Mouse (Mus musculus) hindbrain, embryonic 10.5 days (tissue): Measurements from ENCODE around the gene Nufip2. TPM values are rescaled to one million over a fixed set of nuclear protein-coding genes. Genes with fewer than 3 reads are reported as not detected.

Experiments
- DNase-seq: peaks from one replicate; pipeline ENCODE4 v3.0.0-alpha.2; 2017; ENCODE audit warnings: low spot score
- H3K27ac ChIP-seq: fragments of 300-500 bp; sonication (generic); 2 replicates; pipeline ENCODE4 v1.5.1; 2016; ENCODE audit warnings: mild to moderate bottlenecking, moderate library complexity
- H3K27me3 ChIP-seq: fragments of 300-500 bp; sonication (generic); 2 replicates; pipeline ENCODE4 v1.6.1; 2016; ENCODE audit warnings: mild to moderate bottlenecking; ENCODE audit not compliant: poor library complexity, insufficient read depth, severe bottlenecking
- H3K36me3 ChIP-seq: fragments of 300-500 bp; sonication (generic); 2 replicates; pipeline ENCODE4 v1.6.1; 2016; ENCODE audit warnings: mild to moderate bottlenecking, moderate library complexity
- H3K4me1 ChIP-seq: fragments of 300-500 bp; sonication (generic); replicated peaks from 2 replicates; pipeline ENCODE4 v1.6.1; 2016; ENCODE audit warnings: mild to moderate bottlenecking
- H3K4me3 ChIP-seq: fragments of 300-500 bp; sonication (generic); 2 replicates; pipeline ENCODE4 v1.5.1; 2016; ENCODE audit warnings: mild to moderate bottlenecking, moderate library complexity
- H3K9me3 ChIP-seq: fragments of 300-500 bp; sonication (generic); 2 replicates; pipeline ENCODE4 v1.6.1; 2016; ENCODE audit warnings: mild to moderate bottlenecking, moderate library complexity
- WGBS: fragments of 180-500 bp; shearing (Covaris S2); methylation state at CpG from one replicate; pipeline ENCODE4 v1.1.7; 2016; 5-methylcytosine and 5-hydroxymethylcytosine counted together
- polyA plus RNA-seq: library from polyadenylated mRNA; unstranded; fragments of >200 nt; fragmentation: Nextera tagmentation; extraction: Ambion mirVana; gene quantifications from 2 replicates; pipeline ENCODE4 v1.2.1, GENCODE M21; 2016

The Nufip2 gene
- polyA plus RNA-seq, 1 experiment from 2014 or later = 3.6 TPM

DNA sequence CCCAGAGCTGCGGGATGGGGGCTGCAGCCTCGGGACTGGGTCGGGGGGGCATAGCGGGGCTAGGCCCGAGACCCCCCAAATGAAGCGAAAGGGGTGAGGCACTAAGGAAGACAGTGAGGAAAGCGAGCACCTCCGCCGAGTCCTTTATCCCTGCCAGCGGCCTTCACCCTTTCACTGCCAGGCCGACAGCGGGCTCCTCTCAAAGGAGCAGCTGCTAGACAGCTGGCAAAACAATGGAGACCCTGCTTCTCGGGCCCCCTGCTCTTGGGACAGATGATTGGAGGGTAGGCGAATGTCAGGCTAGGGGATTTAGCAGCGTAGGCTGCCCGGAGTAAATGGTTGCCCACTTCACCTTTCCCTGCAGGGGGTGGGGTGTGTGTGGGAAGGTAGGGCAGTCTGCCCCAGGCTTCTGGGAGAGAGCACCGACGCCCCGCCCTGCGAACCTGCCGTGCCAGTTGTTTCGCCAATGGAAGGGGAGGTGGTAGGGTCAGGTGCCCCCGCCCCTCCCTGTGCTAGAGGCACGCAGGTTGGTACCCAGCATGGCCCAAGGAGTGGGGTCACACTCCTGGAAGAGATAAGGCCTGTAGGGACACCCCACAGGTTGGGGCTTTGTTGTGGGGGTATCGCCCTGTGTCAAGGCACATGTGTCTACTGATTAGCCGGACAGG is 77.9 kb downstream of the Nufip2 start:
- 5% methylated on average over 26 of the region's 26 CpGs for WGBS
- Histone ChIP-seq H3K9me3 (no peaks in the 10 kb centered on the region), H3K4me1 (peaks cover 49% of the 10 kb centered on the region), H3K27me3 (peaks cover 15% of the 10 kb centered on the region), H3K27ac (peak overlapping the region; percentile 99), H3K4me3 (peak overlapping the region; percentile 98), H3K36me3 (no peaks in the 10 kb centered on the region)
- peak; percentile 82 for DNase-seq

DNA sequence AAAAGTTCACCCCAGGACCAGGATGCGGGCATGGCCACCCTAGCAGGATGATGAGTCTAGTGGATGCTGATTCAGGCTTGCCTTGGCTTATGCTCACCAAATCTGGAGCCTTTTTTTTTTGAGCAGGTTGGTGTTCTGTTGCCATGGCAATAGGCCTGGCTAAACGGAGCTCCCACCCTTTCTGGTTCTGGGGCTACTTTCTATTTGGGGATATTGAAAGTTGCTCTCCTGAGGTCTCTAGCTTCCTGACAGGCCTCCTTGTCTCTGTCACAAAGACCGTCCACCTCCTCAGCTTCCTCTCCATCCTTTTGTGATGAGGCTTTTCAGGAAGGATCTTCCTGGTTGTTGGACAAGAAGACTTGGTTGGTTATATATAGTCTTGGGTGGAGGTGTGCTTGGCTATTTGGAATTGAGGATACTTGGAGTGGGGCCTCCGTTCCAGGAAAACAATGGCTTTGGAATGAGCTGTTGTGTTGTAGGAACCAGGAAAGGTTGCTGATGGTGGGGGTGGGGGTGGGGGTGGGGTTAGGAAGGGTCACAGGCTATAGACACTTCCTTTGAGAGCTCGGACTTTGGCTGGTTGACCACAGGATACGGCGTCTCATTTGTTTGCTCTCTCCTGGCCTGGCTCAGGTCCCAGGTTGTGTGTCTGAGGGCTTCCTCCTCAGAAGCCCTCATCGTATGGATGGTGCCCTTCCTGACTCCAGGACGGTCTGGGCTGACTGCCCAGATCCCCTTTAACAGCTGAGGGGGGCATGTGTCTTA is 78.9 kb downstream of the Nufip2 start:
- 44% methylated on average over 9 of the region's 9 CpGs for WGBS
- Histone ChIP-seq H3K4me1 (peaks cover 54% of the 10 kb centered on the region), H3K9me3 (no peaks in the 10 kb centered on the region), H3K4me3 (peak overlapping the region; percentile 98), H3K27ac (peak overlapping the region; percentile 99), H3K36me3 (no peaks in the 10 kb centered on the region), H3K27me3 (peaks cover 15% of the 10 kb centered on the region)
- no peak for DNase-seq

DNA sequence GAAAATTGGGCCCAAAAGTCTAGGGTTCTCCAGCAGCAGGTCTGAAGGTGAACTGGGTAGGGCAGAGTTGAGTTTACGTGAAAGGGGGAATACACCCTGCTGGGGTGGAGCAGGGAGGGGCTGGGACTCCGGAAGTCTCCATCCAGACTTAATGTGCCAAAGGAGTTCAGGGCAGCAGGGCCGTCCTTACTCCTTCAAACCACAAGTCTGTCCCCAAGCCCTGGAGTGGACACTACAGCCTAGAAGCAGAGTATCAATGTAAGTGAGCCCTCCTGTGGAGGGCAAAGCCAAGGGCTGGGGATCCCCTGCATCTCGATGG is 79.5 kb downstream of the Nufip2 start:
- peaks cover 54% of the 10 kb centered on the region for H3K4me1 ChIP-seq
- 31% methylated on average over 4 of the region's 4 CpGs for WGBS

DNA sequence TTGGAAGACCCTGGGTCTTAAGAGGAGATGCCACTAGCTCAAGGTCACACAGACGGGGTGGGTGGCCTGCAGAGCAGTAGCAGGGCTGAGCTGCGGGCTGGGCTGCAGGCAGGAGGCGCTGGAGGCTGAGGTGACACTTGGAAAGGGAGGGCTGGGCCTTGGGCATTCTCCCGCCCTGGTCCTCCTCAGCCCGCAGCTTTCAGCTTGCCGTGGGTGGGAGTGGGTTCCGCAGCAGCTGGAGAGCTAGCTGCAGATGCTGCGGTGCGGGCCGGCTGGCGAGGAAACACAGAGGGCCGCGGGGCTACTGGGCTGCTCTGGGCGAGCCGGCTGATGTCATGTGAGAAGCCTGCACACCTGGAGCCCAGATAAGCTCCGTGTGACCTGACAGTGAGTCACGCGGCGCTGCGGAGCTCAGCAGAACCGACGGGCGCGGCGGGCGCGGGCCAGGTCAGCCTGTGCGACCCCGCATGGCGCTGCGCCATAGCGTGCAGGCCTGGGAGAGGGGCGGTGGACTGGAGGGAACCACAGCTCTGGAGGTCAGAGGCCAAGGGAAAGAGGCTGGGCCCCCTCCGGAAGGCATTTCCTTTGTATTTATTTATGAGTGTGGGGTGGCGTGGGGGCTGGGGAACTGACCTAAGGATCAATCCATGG is 80.5 kb downstream of the Nufip2 start:
- peak overlapping the region; percentile 88 for H3K27ac ChIP-seq
- H3K4me1 ChIP-seq = peaks cover 54% of the 10 kb centered on the region
- 0% methylated on average over 35 of the region's 35 CpGs for WGBS

More for the DNA sequence above, 79.5 kb downstream of the Nufip2 start:
- peak overlapping the region; percentile 98 for H3K4me3 ChIP-seq
- peaks cover 15% of the 10 kb centered on the region for H3K27me3 ChIP-seq
- no peak for DNase-seq
- no peaks in the 10 kb centered on the region for H3K9me3 ChIP-seq
- H3K27ac ChIP-seq = peak overlapping the region; percentile 62; the same call in 1 of the 2 replicates
- no peaks in the 10 kb centered on the region for H3K36me3 ChIP-seq

DNA sequence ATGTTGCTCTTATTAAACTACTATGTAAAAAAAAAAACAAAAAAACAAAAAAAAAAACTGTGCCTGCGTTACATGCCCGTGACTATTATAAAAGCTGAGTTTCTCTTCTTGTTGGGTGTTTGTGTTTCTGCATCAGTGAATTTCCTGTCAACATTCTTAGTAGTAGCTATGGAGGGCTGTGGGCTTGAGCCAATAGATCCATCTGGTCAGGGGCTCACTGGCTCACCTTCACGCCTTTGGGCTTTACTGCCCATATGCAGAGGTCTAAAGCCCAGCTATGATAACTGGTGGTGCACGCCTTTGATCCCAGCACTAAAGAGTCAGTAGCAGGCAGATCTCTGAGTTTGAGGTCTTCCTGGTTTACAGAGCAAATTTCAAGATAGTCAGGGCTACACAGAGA is 83.5 kb downstream of the Nufip2 start:
- WGBS = 86% methylated on average over 4 of the region's 4 CpGs
- Histone ChIP-seq H3K4me3 (no peak overlapping the region), H3K27ac (no peak overlapping the region)

More for the DNA sequence above, 80.5 kb downstream of the Nufip2 start:
- Histone ChIP-seq H3K4me3 (peak overlapping the region; percentile 58), H3K27me3 (peaks cover 15% of the 10 kb centered on the region), H3K9me3 (no peaks in the 10 kb centered on the region), H3K36me3 (no peaks in the 10 kb centered on the region)
- peak; percentile 67 for DNase-seq

DNA sequence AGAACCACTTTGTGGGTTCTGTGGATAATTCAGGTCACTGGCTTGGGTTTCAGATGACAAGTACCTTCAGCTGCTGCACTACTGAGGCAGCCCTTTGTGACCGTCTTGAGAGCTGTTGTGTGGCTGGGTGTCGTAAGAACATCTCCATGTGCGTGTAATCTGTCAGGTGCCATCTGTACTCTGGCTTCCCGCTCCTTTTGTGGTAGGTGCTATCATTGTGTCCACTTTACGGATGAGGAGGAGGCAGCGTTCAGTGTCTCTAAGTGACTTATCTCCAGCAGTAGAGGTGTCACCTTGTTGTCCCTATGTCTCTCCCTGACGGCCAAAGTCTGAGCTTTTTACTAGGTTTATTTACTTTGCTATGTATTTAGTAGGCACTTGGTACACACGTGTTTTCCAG is 84.4 kb downstream of the Nufip2 start:
- no peak for DNase-seq
- Histone ChIP-seq H3K9me3 (no peaks in the 10 kb centered on the region), H3K4me1 (peaks cover 35% of the 10 kb centered on the region), H3K27me3 (no peaks in the 10 kb centered on the region), H3K36me3 (0 out of 2 replicates have a peak, but pooled peaks cover 2% of the 10 kb centered on the region), H3K4me3 (no peak overlapping the region), H3K27ac (no peak overlapping the region)
- 83% methylated on average over 8 of the region's 8 CpGs for WGBS

More for the DNA sequence above, 83.5 kb downstream of the Nufip2 start:
- Histone ChIP-seq H3K4me1 (peaks cover 43% of the 10 kb centered on the region), H3K36me3 (0 out of 2 replicates have a peak, but pooled peaks cover 2% of the 10 kb centered on the region), H3K9me3 (no peaks in the 10 kb centered on the region), H3K27me3 (no peaks in the 10 kb centered on the region)
- DNase-seq = no peak

DNA sequence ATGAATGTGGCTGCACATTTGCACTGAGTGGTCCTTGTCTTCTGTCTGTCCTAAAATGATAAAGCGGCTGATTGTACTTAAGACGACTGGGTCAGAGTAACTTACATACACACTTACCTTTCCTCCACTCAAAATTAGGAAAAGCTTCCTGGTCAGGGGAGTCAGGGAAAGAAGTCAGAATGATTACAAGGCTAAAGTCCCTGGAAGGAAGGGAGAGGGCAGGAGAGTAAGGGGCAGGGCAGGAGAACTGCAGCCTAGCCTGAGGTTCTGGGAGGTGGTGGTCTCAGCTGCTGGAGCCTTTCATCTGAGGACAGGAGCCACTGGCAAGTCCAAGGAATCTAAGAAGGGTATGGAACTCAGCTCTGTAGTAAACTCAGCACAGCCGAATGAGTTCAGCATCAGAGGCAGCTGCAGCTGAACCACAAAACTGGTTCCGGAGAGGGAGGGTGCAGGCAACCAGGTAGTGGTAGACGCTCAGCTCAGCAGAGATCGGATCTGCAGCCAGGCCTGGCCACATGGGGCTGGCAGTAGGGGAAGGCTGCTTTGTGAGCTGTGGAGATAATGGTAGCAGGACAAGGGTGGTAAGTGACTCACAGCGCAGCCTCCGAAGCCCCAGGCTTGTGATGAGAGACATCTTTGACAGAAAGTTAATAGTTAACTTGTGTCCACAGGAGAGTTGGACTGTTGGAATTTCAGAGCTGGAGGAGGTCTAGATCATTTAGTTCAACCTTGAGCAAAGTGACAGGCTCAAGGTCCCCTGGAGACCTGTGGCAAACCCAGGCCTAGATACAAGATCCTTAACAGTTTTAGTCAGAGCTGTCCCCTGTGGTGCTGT is 86.1 kb downstream of the Nufip2 start:
- WGBS = 62% methylated on average over 8 of the region's 8 CpGs
- Histone ChIP-seq H3K4me1 (peaks cover 25% of the 10 kb centered on the region), H3K27ac (peak overlapping the region; percentile 53; the same call in 1 of the 2 replicates), H3K9me3 (no peaks in the 10 kb centered on the region), H3K27me3 (no peaks in the 10 kb centered on the region), H3K4me3 (no peak overlapping the region), H3K36me3 (peaks cover 4% of the 10 kb centered on the region)
- DNase-seq = no peak

DNA sequence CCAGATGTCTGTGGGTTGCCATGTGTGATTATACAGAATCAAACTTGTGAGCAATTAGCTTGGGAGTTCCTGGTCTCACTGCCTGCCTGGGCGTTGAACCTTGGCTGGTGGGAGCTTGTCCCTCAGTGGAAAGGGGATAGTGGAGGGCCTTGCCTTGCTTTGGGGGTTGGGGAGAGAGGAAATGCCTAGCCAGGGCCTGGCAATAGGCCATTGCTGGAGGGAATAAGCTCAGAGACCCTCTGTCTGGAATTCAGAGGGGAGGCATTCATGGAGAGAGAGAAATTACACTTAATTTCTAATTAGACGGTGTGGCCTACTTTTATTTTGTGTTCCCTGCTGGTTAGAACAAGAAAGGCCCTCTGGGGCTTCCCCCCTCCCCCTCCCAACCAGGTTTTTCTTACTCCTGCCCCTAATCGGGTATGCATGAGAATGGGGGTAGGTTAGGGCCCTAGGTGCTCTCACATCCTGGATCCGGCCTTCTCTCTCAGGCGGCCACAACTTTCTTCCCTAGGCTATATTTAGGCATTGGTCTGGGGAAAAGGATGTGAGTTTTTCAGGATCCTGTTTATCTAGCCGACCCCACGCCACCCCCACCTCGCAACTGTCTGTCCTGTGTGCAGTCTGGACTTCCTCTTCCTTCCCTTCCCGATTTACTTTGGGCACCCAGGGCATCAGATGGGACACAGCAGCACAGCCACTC is 89.9 kb downstream of the Nufip2 start:
- DNase-seq = no peak
- H3K27ac ChIP-seq = no peak overlapping the region; the same call in 1 of the 2 replicates
- H3K4me3 ChIP-seq = no peak overlapping the region
- H3K4me1 ChIP-seq = peaks cover 22% of the 10 kb centered on the region
- H3K27me3 ChIP-seq = no peaks in the 10 kb centered on the region
- no peaks in the 10 kb centered on the region for H3K9me3 ChIP-seq
- H3K36me3 ChIP-seq = peaks cover 34% of the 10 kb centered on the region
- 55% methylated on average over 9 of the region's 9 CpGs for WGBS

DNA sequence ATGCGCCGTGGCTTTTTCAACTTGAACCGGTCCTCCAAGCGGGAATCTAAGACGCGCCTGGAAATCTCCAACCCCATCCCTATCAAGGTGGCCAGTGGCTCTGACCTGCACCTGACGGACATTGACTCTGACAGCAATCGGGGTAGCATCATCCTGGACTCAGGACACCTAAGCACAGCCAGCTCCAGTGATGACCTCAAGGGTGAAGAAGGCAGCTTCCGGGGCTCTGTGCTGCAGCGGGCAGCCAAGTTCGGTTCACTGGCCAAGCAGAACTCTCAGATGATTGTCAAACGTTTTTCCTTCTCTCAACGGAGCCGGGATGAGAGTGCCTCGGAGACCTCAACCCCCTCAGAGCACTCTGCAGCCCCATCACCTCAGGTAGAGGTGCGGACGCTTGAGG is 91.5 kb downstream of the Nufip2 start:
- Histone ChIP-seq H3K27me3 (no peaks in the 10 kb centered on the region), H3K36me3 (peaks cover 42% of the 10 kb centered on the region), H3K4me1 (peaks cover 21% of the 10 kb centered on the region), H3K9me3 (no peaks in the 10 kb centered on the region), H3K4me3 (no peak overlapping the region), H3K27ac (no peak overlapping the region)
- DNase-seq = no peak
- 93% methylated on average over 17 of the region's 17 CpGs for WGBS

DNA sequence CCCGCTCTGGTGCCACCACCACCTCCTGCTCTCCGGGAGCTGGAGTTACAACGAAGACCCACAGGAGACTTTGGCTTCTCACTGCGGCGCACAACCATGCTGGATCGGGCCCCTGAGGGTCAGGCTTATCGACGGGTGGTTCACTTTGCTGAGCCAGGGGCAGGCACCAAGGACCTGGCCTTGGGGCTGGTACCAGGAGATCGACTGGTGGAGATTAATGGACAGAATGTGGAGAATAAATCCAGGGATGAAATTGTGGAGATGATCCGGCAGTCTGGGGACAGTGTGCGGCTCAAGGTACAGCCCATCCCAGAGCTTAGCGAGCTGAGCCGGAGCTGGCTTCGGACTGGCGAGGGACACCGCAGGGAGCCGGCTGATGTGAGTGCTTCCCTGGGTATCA is 92.0 kb downstream of the Nufip2 start:
- H3K27me3 ChIP-seq = no peaks in the 10 kb centered on the region
- no peak overlapping the region for H3K4me3 ChIP-seq
- no peak for DNase-seq
- peaks cover 20% of the 10 kb centered on the region for H3K4me1 ChIP-seq
- no peaks in the 10 kb centered on the region for H3K9me3 ChIP-seq
- no peak overlapping the region for H3K27ac ChIP-seq
- 91% methylated on average over 17 of the region's 17 CpGs for WGBS
- H3K36me3 ChIP-seq = peaks cover 42% of the 10 kb centered on the region

DNA sequence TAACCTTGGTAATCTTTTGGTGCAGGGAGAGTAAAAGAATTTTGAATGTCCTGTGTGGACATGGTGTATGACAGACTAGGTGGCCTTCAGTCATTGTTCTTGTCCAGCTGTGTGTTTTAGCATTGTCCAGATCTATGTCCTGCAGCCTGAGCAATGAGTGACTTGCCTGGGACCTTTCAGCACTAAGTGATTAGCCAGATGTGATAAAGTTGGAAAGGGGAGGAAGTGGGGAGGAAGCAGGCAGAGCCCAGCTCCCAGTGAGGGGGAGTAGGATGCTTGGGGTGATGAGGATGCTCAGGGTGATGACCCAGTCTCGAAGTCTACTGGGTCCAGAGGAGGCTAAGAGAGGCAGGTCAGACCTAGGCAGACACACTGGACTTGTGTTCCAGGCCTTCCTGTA is 93.3 kb downstream of the Nufip2 start:
- Histone ChIP-seq H3K27me3 (no peaks in the 10 kb centered on the region), H3K4me3 (no peak overlapping the region), H3K4me1 (peaks cover 33% of the 10 kb centered on the region), H3K9me3 (no peaks in the 10 kb centered on the region), H3K36me3 (peaks cover 39% of the 10 kb centered on the region), H3K27ac (no peak overlapping the region)
- no peak for DNase-seq
- WGBS = 85% methylated on average over 1 of the region's 1 CpGs

DNA sequence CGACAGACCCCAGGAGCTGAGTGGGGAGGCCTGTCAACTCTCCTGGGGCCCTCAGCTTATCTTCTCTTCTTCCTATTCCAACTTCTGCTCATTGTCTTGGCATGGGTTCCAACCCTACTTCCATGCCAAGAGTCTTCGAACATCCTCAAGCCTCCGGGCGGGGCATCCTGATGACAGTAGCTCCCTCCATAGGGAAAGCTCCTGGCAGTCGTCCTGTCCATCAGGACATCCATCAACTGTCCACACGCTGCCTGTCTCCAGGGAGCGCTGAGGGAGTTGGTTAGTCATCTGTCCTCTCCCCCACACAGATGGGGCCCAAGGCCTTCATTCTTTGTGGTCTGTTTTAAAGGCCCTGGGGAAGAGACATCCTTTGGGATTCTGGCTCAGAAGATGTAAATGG is 95.1 kb downstream of the Nufip2 start:
- Histone ChIP-seq H3K4me3 (no peak overlapping the region), H3K27me3 (no peaks in the 10 kb centered on the region), H3K27ac (no peak overlapping the region), H3K4me1 (peaks cover 46% of the 10 kb centered on the region), H3K36me3 (peaks cover 50% of the 10 kb centered on the region), H3K9me3 (no peaks in the 10 kb centered on the region)
- DNase-seq = no peak
- WGBS = 84% methylated on average over 7 of the region's 7 CpGs
